Mouse (Mus musculus) cortical plate, adult 2 months (tissue): ENCODE data around the gene 1300017J02Rik.

Experiments used
- CTCF ChIP-seq: fragments of 200-500 bp; IDR thresholded peaks from 2 replicates; pipeline ENCODE4 v1.5.1; 2011; ENCODE audit warnings: mild to moderate bottlenecking, control low read depth, low read length; ENCODE audit not compliant: insufficient read depth; ENCODE audit errors: extremely low read depth
- POLR2A ChIP-seq: fragments of 200-500 bp; IDR thresholded peaks from 2 replicates; pipeline ENCODE4 v1.6.1; 2011; ENCODE audit warnings: mild to moderate bottlenecking, low read length, control low read depth; ENCODE audit not compliant: insufficient read depth; ENCODE audit errors: extremely low read depth

DNA sequence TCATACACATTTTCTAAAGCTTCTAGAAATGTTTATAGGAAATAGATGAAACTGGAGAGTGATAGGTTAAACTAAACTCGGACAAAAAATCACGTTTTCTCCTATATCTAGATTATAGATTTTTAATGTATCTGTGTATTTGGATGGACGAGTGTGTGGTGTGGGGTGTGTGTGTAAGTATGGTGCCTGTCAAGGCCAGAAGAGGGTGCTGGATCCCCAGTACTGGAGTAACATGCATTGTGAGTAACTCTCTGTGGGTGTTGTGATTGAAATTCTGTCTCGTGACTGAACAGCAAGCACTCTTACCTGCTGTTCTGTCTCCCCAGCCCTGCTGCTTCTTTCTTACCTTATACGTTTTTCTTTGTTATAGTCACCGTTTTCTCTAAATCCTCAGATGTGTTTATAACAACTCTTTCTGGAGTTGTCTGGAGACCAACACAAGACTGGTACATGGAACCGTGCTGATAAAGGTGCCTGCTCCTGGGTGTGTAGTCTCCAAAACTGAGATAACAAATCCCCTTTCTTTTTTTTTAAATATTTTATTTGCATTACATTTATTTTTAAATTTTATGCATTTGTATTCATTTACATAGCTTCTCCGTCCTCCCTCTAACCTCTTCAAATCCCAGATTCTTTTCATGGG, 58.2 kb downstream of the 1300017J02Rik start:
- TF ChIP-seq CTCF, result no peak
- no peak for TF ChIP-seq POLR2A
